Mouse (Mus musculus): ENCODE results near the gene Zbtb20. TPM values are rescaled to one million over a fixed set of nuclear protein-coding genes. Genes with fewer than 3 reads are reported as not detected.

The Zbtb20 gene
- polyA plus RNA-seq, 1 experiment from 2014 or later: 35.1 TPM

- no peak overlapping the region for H3K4me3 ChIP-seq (ENCODE audit: low read depth, low read length)
- no peak overlapping the region for H3K9ac ChIP-seq (replicated peaks; ENCODE audit: low read depth, low read length)
- H3K27ac ChIP-seq (ENCODE audit: low read length): no peak overlapping the region
- no peaks in the 10 kb centered on the region for H3K9me3 ChIP-seq (ENCODE audit: control insufficient read depth, low read depth, low read length)
- H3K4me1 ChIP-seq (ENCODE audit: control insufficient read depth, insufficient read depth, low read length): no peaks in the 10 kb centered on the region
- no peaks in the 10 kb centered on the region for H3K36me3 ChIP-seq (ENCODE audit: control insufficient read depth, insufficient read depth, low read length)
- no peak overlapping the region for H3K4me2 ChIP-seq (replicated peaks; ENCODE audit: low read depth, low read length)
- no peak for ATAC-seq (ENCODE audit: insufficient number of reproducible peaks, insufficient read depth, low FRiP score, low read depth)
- 27% methylated on average over 9 of the region's 9 CpGs for WGBS
- no peaks in the 10 kb centered on the region for H3K27me3 ChIP-seq (ENCODE audit: control insufficient read depth, insufficient read depth, low read length)
Observed at GRCm38 (mm10) chr16:43603591-43604141, 728.0 kb downstream of the Zbtb20 start.

GRCm38 (mm10) chr16:43604399-43605013, 728.8 kb downstream of the Zbtb20 start:
- Histone ChIP-seq H3K36me3 (ENCODE audit: control insufficient read depth, insufficient read depth, low read length) (no peaks in the 10 kb centered on the region), H3K9ac (replicated peaks; ENCODE audit: low read depth, low read length) (no peak overlapping the region), H3K27me3 (ENCODE audit: control insufficient read depth, insufficient read depth, low read length) (no peaks in the 10 kb centered on the region), H3K4me2 (replicated peaks; ENCODE audit: low read depth, low read length) (no peak overlapping the region), H3K4me1 (ENCODE audit: control insufficient read depth, insufficient read depth, low read length) (no peaks in the 10 kb centered on the region), H3K27ac (ENCODE audit: low read length) (no peak overlapping the region), H3K4me3 (ENCODE audit: low read depth, low read length) (no peak overlapping the region), H3K9me3 (ENCODE audit: control insufficient read depth, low read depth, low read length) (no peaks in the 10 kb centered on the region)
- WGBS: 39% methylated on average over 4 of the region's 4 CpGs
- no peak for ATAC-seq (ENCODE audit: insufficient number of reproducible peaks, insufficient read depth, low FRiP score, low read depth)

GRCm38 (mm10) chr16:43607086-43607485, 731.4 kb downstream of the Zbtb20 start:
- H3K36me3 ChIP-seq (ENCODE audit: control insufficient read depth, insufficient read depth, low read length): no peaks in the 10 kb centered on the region
- no peaks in the 10 kb centered on the region for H3K27me3 ChIP-seq (ENCODE audit: control insufficient read depth, insufficient read depth, low read length)
- H3K4me2 ChIP-seq (replicated peaks; ENCODE audit: low read depth, low read length): no peak overlapping the region
- H3K27ac ChIP-seq (ENCODE audit: low read length): no peak overlapping the region
- no peak overlapping the region for H3K9ac ChIP-seq (replicated peaks; ENCODE audit: low read depth, low read length)
- no peak overlapping the region for H3K4me3 ChIP-seq (ENCODE audit: low read depth, low read length)
- no peaks in the 10 kb centered on the region for H3K9me3 ChIP-seq (ENCODE audit: control insufficient read depth, low read depth, low read length)
- no peak for ATAC-seq (ENCODE audit: insufficient number of reproducible peaks, insufficient read depth, low FRiP score, low read depth)
- H3K4me1 ChIP-seq (ENCODE audit: control insufficient read depth, insufficient read depth, low read length): no peaks in the 10 kb centered on the region

GRCm38 (mm10) chr16:43608066-43608465, 732.4 kb downstream of the Zbtb20 start:
- no peak for ATAC-seq (ENCODE audit: insufficient number of reproducible peaks, insufficient read depth, low FRiP score, low read depth)
- H3K27me3 ChIP-seq (ENCODE audit: control insufficient read depth, insufficient read depth, low read length): no peaks in the 10 kb centered on the region
- H3K4me1 ChIP-seq (ENCODE audit: control insufficient read depth, insufficient read depth, low read length): no peaks in the 10 kb centered on the region
- no peak overlapping the region for H3K4me2 ChIP-seq (replicated peaks; ENCODE audit: low read depth, low read length)
- no peaks in the 10 kb centered on the region for H3K9me3 ChIP-seq (ENCODE audit: control insufficient read depth, low read depth, low read length)
- no peak overlapping the region for H3K4me3 ChIP-seq (ENCODE audit: low read depth, low read length)
- H3K9ac ChIP-seq (replicated peaks; ENCODE audit: low read depth, low read length): no peak overlapping the region
- H3K27ac ChIP-seq (ENCODE audit: low read length): no peak overlapping the region
- no peaks in the 10 kb centered on the region for H3K36me3 ChIP-seq (ENCODE audit: control insufficient read depth, insufficient read depth, low read length)

GRCm38 (mm10) chr16:43610375-43610774, 734.7 kb downstream of the Zbtb20 start:
- 89% methylated on average over 10 of the region's 10 CpGs for WGBS
- H3K4me2 ChIP-seq (replicated peaks; ENCODE audit: low read depth, low read length): no peak overlapping the region
- H3K4me1 ChIP-seq (ENCODE audit: control insufficient read depth, insufficient read depth, low read length): 0 out of 2 replicates have a peak, but pooled peaks cover 2% of the 10 kb centered on the region

GRCm38 (mm10) chr16:43616348-43616747, 740.7 kb downstream of the Zbtb20 start:
- no peaks in the 10 kb centered on the region for H3K9me3 ChIP-seq (ENCODE audit: control insufficient read depth, low read depth, low read length)
- no peaks in the 10 kb centered on the region for H3K36me3 ChIP-seq (ENCODE audit: control insufficient read depth, insufficient read depth, low read length)
- WGBS: 52% methylated on average over 4 of the region's 4 CpGs
- no peak for ATAC-seq (ENCODE audit: insufficient number of reproducible peaks, insufficient read depth, low FRiP score, low read depth)
- H3K27me3 ChIP-seq (ENCODE audit: control insufficient read depth, insufficient read depth, low read length): no peaks in the 10 kb centered on the region
- H3K4me1 ChIP-seq (ENCODE audit: control insufficient read depth, insufficient read depth, low read length): 0 out of 2 replicates have a peak, but pooled peaks cover 5% of the 10 kb centered on the region
- no peak overlapping the region for H3K4me2 ChIP-seq (replicated peaks; ENCODE audit: low read depth, low read length)
- no peak overlapping the region for H3K27ac ChIP-seq (ENCODE audit: low read length)
- no peak overlapping the region for H3K4me3 ChIP-seq (ENCODE audit: low read depth, low read length)
- H3K9ac ChIP-seq (replicated peaks; ENCODE audit: low read depth, low read length): no peak overlapping the region

More at GRCm38 (mm10) chr16:43610375-43610774, 734.7 kb downstream of the Zbtb20 start:
- no peak overlapping the region for H3K4me3 ChIP-seq (ENCODE audit: low read depth, low read length)
- no peak overlapping the region for H3K27ac ChIP-seq (ENCODE audit: low read length)
- ATAC-seq (ENCODE audit: insufficient number of reproducible peaks, insufficient read depth, low FRiP score, low read depth): no peak
- no peaks in the 10 kb centered on the region for H3K9me3 ChIP-seq (ENCODE audit: control insufficient read depth, low read depth, low read length)
- H3K9ac ChIP-seq (replicated peaks; ENCODE audit: low read depth, low read length): no peak overlapping the region
- no peaks in the 10 kb centered on the region for H3K27me3 ChIP-seq (ENCODE audit: control insufficient read depth, insufficient read depth, low read length)
- no peaks in the 10 kb centered on the region for H3K36me3 ChIP-seq (ENCODE audit: control insufficient read depth, insufficient read depth, low read length)

GRCm38 (mm10) chr16:43617346-43617745, 741.7 kb downstream of the Zbtb20 start:
- Histone ChIP-seq H3K4me1 (ENCODE audit: control insufficient read depth, insufficient read depth, low read length) (0 out of 2 replicates have a peak, but pooled peaks cover 5% of the 10 kb centered on the region), H3K9me3 (ENCODE audit: control insufficient read depth, low read depth, low read length) (no peaks in the 10 kb centered on the region), H3K4me2 (replicated peaks; ENCODE audit: low read depth, low read length) (no peak overlapping the region), H3K36me3 (ENCODE audit: control insufficient read depth, insufficient read depth, low read length) (no peaks in the 10 kb centered on the region), H3K9ac (replicated peaks; ENCODE audit: low read depth, low read length) (no peak overlapping the region), H3K4me3 (ENCODE audit: low read depth, low read length) (no peak overlapping the region), H3K27ac (ENCODE audit: low read length) (no peak overlapping the region), H3K27me3 (ENCODE audit: control insufficient read depth, insufficient read depth, low read length) (no peaks in the 10 kb centered on the region)
- 90% methylated on average over 6 of the region's 6 CpGs for WGBS
- no peak for ATAC-seq (ENCODE audit: insufficient number of reproducible peaks, insufficient read depth, low FRiP score, low read depth)

- Histone ChIP-seq H3K27ac (ENCODE audit: low read length) (no peak overlapping the region), H3K4me3 (ENCODE audit: low read depth, low read length) (no peak overlapping the region), H3K27me3 (ENCODE audit: control insufficient read depth, insufficient read depth, low read length) (no peaks in the 10 kb centered on the region), H3K9ac (replicated peaks; ENCODE audit: low read depth, low read length) (no peak overlapping the region), H3K4me2 (replicated peaks; ENCODE audit: low read depth, low read length) (no peak overlapping the region), H3K36me3 (ENCODE audit: control insufficient read depth, insufficient read depth, low read length) (no peaks in the 10 kb centered on the region), H3K9me3 (ENCODE audit: control insufficient read depth, low read depth, low read length) (no peaks in the 10 kb centered on the region), H3K4me1 (ENCODE audit: control insufficient read depth, insufficient read depth, low read length) (0 out of 2 replicates have a peak, but pooled peaks cover 5% of the 10 kb centered on the region)
- no peak for ATAC-seq (ENCODE audit: insufficient number of reproducible peaks, insufficient read depth, low FRiP score, low read depth)
- 89% methylated on average over 23 of the region's 23 CpGs for WGBS
Observed at GRCm38 (mm10) chr16:43618286-43618685, 742.6 kb downstream of the Zbtb20 start.

- H3K27ac ChIP-seq (ENCODE audit: low read length): no peak overlapping the region
Observed at GRCm38 (mm10) chr16:43619277-43619676, 743.6 kb downstream of the Zbtb20 start.

More at GRCm38 (mm10) chr16:43619277-43619676, 743.6 kb downstream of the Zbtb20 start:
- Histone ChIP-seq H3K4me3 (ENCODE audit: low read depth, low read length) (no peak overlapping the region), H3K27me3 (ENCODE audit: control insufficient read depth, insufficient read depth, low read length) (no peaks in the 10 kb centered on the region), H3K4me1 (ENCODE audit: control insufficient read depth, insufficient read depth, low read length) (0 out of 2 replicates have a peak, but pooled peaks cover 5% of the 10 kb centered on the region), H3K4me2 (replicated peaks; ENCODE audit: low read depth, low read length) (no peak overlapping the region), H3K9me3 (ENCODE audit: control insufficient read depth, low read depth, low read length) (no peaks in the 10 kb centered on the region), H3K9ac (replicated peaks; ENCODE audit: low read depth, low read length) (no peak overlapping the region), H3K36me3 (ENCODE audit: control insufficient read depth, insufficient read depth, low read length) (no peaks in the 10 kb centered on the region)
- ATAC-seq (ENCODE audit: insufficient number of reproducible peaks, insufficient read depth, low FRiP score, low read depth): no peak
- WGBS: 56% methylated on average over 6 of the region's 6 CpGs
